Comparison of ENCODE assay signal across 15 mouse cellular contexts in genomic region chr10:57828649-57829048, GRCm38 (mm10). TPM values are rescaled to one million over a fixed set of nuclear protein-coding genes. Genes with fewer than 3 reads are reported as not detected.
DNase-seq lines count a peak whose midpoint lies in the region; ATAC-seq and TF ChIP-seq lines count a peak whose summit lies in the region.
"Had no signal": no experiment of that assay in that cellular context is flagged by ENCODE, and none has a peak within 500 bp of the region (broad histone marks: within the 10 kb centered on the region; RNA-seq: fewer than 3 reads in every experiment).

No protein-coding gene starts in this region.

- DNase-seq in cerebellum, adult 9-10 months = peak; percentile 9
- no peak for DNase-seq in cerebellum, postnatal 36 days
- DNase-seq in embryo, embryonic 10 days (ENCODE audit: low spot score) = peak; percentile 71
- DNase-seq in forebrain, postnatal 0 days = peak; percentile 54
- DNase-seq in adrenal gland, postnatal 14 days = no peak
- DNase-seq in cerebellum, adult 8-10 months = no peak
- DNase-seq: cerebellum, postnatal 10 days; kidney, adult 8-10 months; lung, postnatal 10 days; retina, postnatal 1 day had no signal

- H3K4me3 ChIP-seq in forebrain, postnatal 0 days (ENCODE audit: low read depth, low read length) = no peak overlapping the region
- no peak overlapping the region for H3K4me3 ChIP-seq in midbrain, embryonic 12.5 days
- H3K4me3 ChIP-seq: erythroblast, embryonic 14.5 days; myocyte had no signal

- no peak overlapping the region for H3K27ac ChIP-seq in forebrain, postnatal 0 days (ENCODE audit: low read depth, low read length)
- H3K27ac ChIP-seq in midbrain, embryonic 12.5 days (replicated peaks) = no peak overlapping the region

- no peaks in the 10 kb centered on the region for H3K4me1 ChIP-seq in forebrain, postnatal 0 days (ENCODE audit: insufficient read depth)
- 0 out of 2 replicates have a peak, but pooled peaks cover 9% of the 10 kb centered on the region for H3K4me1 ChIP-seq in midbrain, embryonic 12.5 days

- no peak overlapping the region for H3K4me2 ChIP-seq in forebrain, postnatal 0 days (ENCODE audit: low read depth)
- no peak overlapping the region for H3K4me2 ChIP-seq in midbrain, embryonic 12.5 days (replicated peaks)

- TF ChIP-seq CTCF in forebrain, postnatal 0 days (IDR thresholded peaks at IDR 0.05; ENCODE audit: low read depth) = no peak

- no peak overlapping the region for H3K9ac ChIP-seq in forebrain, postnatal 0 days
- H3K9ac ChIP-seq in midbrain, embryonic 12.5 days (replicated peaks) = no peak overlapping the region

- H3K9me3 ChIP-seq in forebrain, postnatal 0 days (ENCODE audit: low read length) = no peaks in the 10 kb centered on the region
- H3K9me3 ChIP-seq in midbrain, embryonic 12.5 days = no peaks in the 10 kb centered on the region

- H3K36me3 ChIP-seq in forebrain, postnatal 0 days (ENCODE audit: insufficient read depth) = no peaks in the 10 kb centered on the region
- no peaks in the 10 kb centered on the region for H3K36me3 ChIP-seq in midbrain, embryonic 12.5 days

- 11% methylated on average over 5 of the region's 5 CpGs for WGBS in forebrain, postnatal 0 days
- WGBS in midbrain, embryonic 12.5 days = 15% methylated on average over 5 of the region's 5 CpGs

- H3K27me3 ChIP-seq in forebrain, postnatal 0 days (ENCODE audit: insufficient read depth, low read length) = no peaks in the 10 kb centered on the region
- peaks cover 55% of the 10 kb centered on the region for H3K27me3 ChIP-seq in midbrain, embryonic 12.5 days

- peak; percentile 91 for ATAC-seq in forebrain, postnatal 0 days
- peak; percentile 88 for ATAC-seq in midbrain, embryonic 12.5 days (ENCODE audit: low FRiP score, low read depth)
- no peak for ATAC-seq in monocyte, adult 5-6 weeks (replicated peaks; ENCODE audit: insufficient number of reproducible peaks, low FRiP score, low TSS enrichment, poor library complexity, severe bottlenecking)

RNA-seq across cellular contexts. Expression of gene Smpdl3a, which starts 34.5 kb away (rescaled TPM):
- total RNA-seq in forebrain, postnatal 0 days (2014; rRNA removed) = 31.0 and 32.5 TPM in 2 replicates
- polyA plus RNA-seq in forebrain, postnatal 0 days (2015; fragmentation: Nextera tagmentation; extraction: Ambion mirVana) = 37.0 and 38.6 TPM in 2 replicates
- polyA plus RNA-seq in midbrain, embryonic 12.5 days (2016; fragmentation: Nextera tagmentation; extraction: Ambion mirVana) = 8.3 and 10.1 TPM in 2 replicates
- 61.6 and 74.6 TPM in 2 replicates for total RNA-seq in adrenal gland, postnatal 14 days (2021)
- 248 to 540 TPM (median 441 TPM) in 3 replicates for total RNA-seq in monocyte, adult 5-6 weeks (2017)

RNA-seq across cellular contexts. Expression of gene Fabp7, which starts 44.0 kb away (rescaled TPM):
- 1,177 and 1,333 TPM in 2 replicates for total RNA-seq in forebrain, postnatal 0 days (2014; rRNA removed)
- 2,604 and 2,926 TPM in 2 replicates for polyA plus RNA-seq in forebrain, postnatal 0 days (2015; fragmentation: Nextera tagmentation; extraction: Ambion mirVana)
- polyA plus RNA-seq in midbrain, embryonic 12.5 days (2016; fragmentation: Nextera tagmentation; extraction: Ambion mirVana) = 1,010 and 1,136 TPM in 2 replicates
- total RNA-seq in adrenal gland, postnatal 14 days (2021) = 4.5 and 8.7 TPM in 2 replicates
- total RNA-seq in monocyte, adult 5-6 weeks (2017) = 1.4 TPM in 1 of 3 replicates, not detected in the others
- total RNA-seq: granulocyte monocyte progenitor cell, adult 5-6 weeks had no signal
- polyA plus RNA-seq: erythroblast, embryonic 14.5 days had no signal

Comparison
In these comparisons a context has a peak if more than half of its experiments do, and no peak if none do; other contexts are left out.
1. DNase-seq: peak in cerebellum, adult 9-10 months (single experiment), embryo, embryonic 10 days (single experiment) and forebrain, postnatal 0 days (single experiment); none in cerebellum, postnatal 36 days (0 of 2), adrenal gland, postnatal 14 days (single experiment) and cerebellum, adult 8-10 months (single experiment).
2. RNA of gene Fabp7, which starts 44.0 kb away (total RNA-seq): 1,177 to 1,333 TPM in forebrain, postnatal 0 days; 4.5 to 8.7 TPM in adrenal gland, postnatal 14 days and 1.4 TPM in monocyte, adult 5-6 weeks; every median in the first group is over 100 times any median in the second.